Mouse (Mus musculus) layer of hippocampus, postnatal 14 days (tissue): Measurements from ENCODE around the gene Eif2s3y. TPM values are rescaled to one million over a fixed set of nuclear protein-coding genes. Genes with fewer than 3 reads are reported as not detected.

ENCODE experiments used
- DNase-seq, 2 experiments: peaks; one replicate each; pipeline ENCODE4 v3.0.0; 2021 to 2022; ENCODE audit warnings: low spot score in 2 of 2, mixed read lengths in 1 of 2
- long read RNA-seq, 2 experiments: library from polyadenylated mRNA; stranded (forward); transcript quantifications; one replicate each; pipeline ENCODE4 v2.0.0; 2021
- microRNA-seq, 2 experiments: library from miRNA; unstranded; fragments of <30 nt; microRNA quantifications; one replicate each; pipeline ENCODE4 v1.2.0; 2021
- total RNA-seq, 2 experiments: library from RNA; stranded (reverse); gene quantifications; 2 replicates each; pipeline ENCODE4 v1.2.3; 2021

Gene Eif2s3y
- 10 to 100 TPM in 1 of 2 experiments, not detected in 1; 74.0 TPM for total RNA-seq
- long read RNA-seq, experiment 1, transcript Eif2s3y-201 (12 exons, 1,836 nt) = major isoform, 16 of 50 reads
- long read RNA-seq, experiment 1, partial matches to known transcripts = 5 of 50 reads
- long read RNA-seq, experiment 1, other reads (novel, unspliced or antisense) = 29 of 50 reads
- long read RNA-seq, experiment 2 = 0 reads

DNA sequence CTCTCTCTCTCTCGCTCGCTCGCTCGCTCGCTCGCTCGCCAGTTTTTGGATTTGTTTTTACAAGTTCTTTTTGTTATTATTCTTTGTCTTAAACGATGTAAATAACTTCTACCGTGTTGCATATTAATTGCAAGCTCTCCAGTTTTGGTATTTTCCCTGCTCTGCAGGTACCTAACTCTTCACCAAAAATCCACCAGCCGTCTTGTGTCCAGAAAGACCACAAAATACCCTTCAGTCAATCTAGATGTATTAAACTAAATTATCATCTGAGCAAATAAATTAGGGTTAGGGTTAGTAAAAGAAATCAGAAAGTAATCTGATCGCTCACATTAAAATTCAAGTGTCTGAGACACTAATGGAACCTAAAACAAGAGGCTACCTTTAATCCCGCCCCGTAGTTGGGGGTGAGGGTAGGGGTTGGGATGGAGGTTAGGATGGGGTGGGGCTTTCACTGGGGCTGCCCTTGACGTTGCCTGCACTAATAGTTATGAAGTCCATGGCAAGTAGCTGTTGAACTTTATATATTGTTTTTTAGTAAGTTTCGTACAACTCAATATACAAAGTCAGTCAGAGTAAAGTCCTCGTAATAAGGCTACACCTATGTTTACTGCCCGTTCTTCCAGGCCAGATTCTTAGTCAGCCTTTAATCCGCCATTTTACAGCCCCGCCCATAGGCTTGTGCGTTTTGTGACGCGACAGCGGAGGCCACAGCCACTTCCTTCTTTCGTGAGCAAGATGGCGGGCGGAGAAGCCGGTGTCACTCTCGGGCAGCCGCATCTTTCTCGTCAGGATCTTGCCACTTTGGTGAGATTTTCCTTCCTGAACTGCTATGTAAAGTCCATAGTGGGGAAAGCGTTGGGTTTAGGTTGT, at the start of gene Eif2s3y:
Gene Eif2s3y (plus strand): TSS at position 662 of the 870 bp plus-strand sequence.
- peak in 1 of 2 experiments; percentile 69 for DNase-seq

Small RNA genes lying within 50 kb of the gene (microRNA-seq; reads per million reads assigned to microRNA genes)
- 0 reads per million in 2 experiments for gene Gm47281

Other genes starting within 250 kb of the Eif2s3y start
- gene Zfy1, start 213.1 kb upstream of the Eif2s3y start, total RNA-seq = not detected
- gene Uba1y, start 191.9 kb upstream of the Eif2s3y start, total RNA-seq = not detected
- 10 to 100 TPM in 1 of 2 experiments, under 1 TPM in 1; 0.07 to 19.7 TPM for gene Kdm5d, start 112.8 kb upstream of the Eif2s3y start, total RNA-seq
- 10 to 100 TPM in 1 of 2 experiments, not detected in 1; 26.7 TPM for gene Uty, start 235.2 kb downstream of the Eif2s3y start, total RNA-seq